Mouse (Mus musculus) left cerebral cortex, adult 8-10 months (tissue): ENCODE measurements around the gene Camsap1. TPM values are rescaled to one million over a fixed set of nuclear protein-coding genes. Genes with fewer than 3 reads are reported as not detected.
A peak's percentile ranks its signal among the peaks of the same experiment; 100 is the strongest.

Experiments used
- DNase-seq, 2 experiments: peaks; one replicate each; pipeline ENCODE4 v3.0.0; 2022; ENCODE audit warnings: low spot score in 2 of 2
- total RNA-seq, 4 experiments: library from RNA; stranded (reverse); gene quantifications; 2 replicates each; pipeline ENCODE4 v1.2.4; 2022

Camsap1 gene
- total RNA-seq, 4 experiments from 2014 or later: 128 to 175 (median 144) TPM

GRCm38 (mm10) chr2:25978997-25979396 lies 4.1 kb downstream of the Camsap1 start:
- DNase-seq: no peak

GRCm38 (mm10) chr2:25977587-25978239 lies 5.4 kb downstream of the Camsap1 start:
- DNase-seq: no peak

DNA sequence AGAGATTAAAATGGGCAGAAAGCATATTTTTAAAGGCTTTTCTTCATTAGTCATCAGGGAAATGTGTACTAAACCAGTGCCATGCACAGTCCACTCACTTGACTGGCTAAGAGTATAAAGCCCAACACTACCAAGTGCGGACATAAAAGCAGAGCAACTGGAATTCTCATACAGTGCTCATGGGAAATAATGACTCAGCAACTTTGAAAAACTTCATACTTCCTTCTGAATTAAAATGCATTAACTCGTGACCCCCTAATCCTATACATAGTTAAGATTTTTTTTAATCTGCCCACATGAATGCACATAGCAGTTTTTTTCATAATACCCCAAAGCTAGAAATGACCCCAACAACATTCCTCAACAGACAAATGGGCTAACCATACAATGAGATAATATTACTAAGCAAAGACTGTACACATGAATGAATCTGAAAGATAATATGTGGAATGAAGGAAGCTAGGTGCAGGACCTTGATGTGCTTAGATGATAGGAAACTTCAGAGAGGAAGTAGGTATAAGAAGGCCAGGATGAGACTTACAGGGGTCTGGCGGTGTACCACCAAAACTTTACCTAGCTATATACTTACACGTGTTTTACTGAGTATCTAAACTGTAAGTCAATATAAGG lies 7.8 kb downstream of the Camsap1 start:
- DNase-seq: no peak

DNA sequence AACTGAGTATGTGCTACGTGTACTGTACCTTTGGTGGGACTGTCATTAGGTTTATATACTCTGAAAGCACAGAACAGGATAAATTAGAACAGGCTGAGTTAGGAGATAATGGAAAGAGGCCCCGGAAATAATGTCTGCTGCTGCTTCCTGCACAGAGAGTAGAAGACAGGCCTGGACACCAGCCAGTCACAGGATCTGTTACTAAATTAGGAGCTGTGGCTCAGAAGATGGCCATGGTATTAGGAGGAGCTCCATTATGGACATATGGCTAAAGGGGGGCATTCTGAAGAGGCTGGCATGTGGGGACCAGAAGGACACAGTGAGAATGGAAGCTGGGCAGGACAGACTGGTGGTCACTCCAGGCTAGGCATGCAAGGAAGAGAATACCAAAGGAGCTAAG lies 12.7 kb downstream of the Camsap1 start:
- no peak for DNase-seq

- DNase-seq: no peak
Observed at GRCm38 (mm10) chr2:25969319-25969718, 13.8 kb downstream of the Camsap1 start.

GRCm38 (mm10) chr2:25949291-25949690 lies 33.8 kb downstream of the Camsap1 start:
- no peak for DNase-seq

DNA sequence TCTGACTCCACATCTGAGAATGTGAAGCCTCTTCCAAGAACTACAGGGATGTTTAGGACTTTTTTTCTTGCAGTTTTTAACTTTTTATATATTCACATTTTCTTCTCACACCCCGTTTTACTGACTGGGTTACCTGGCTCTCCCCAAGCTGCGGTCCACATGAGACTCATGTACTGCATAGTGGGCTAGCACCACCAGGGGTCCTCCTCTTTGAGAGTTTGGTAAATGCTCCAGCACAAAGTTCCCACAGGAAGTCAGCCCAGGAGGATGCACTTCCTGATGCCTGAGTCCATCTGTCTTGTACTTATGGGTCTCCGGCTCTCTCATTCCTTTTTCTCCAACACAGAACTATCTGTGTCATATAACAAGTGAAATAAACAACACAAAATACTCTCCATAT lies 35.1 kb downstream of the Camsap1 start:
- no peak for DNase-seq

- no peak for DNase-seq
Observed at GRCm38 (mm10) chr2:25943822-25944221, 39.3 kb downstream of the Camsap1 start.

DNA sequence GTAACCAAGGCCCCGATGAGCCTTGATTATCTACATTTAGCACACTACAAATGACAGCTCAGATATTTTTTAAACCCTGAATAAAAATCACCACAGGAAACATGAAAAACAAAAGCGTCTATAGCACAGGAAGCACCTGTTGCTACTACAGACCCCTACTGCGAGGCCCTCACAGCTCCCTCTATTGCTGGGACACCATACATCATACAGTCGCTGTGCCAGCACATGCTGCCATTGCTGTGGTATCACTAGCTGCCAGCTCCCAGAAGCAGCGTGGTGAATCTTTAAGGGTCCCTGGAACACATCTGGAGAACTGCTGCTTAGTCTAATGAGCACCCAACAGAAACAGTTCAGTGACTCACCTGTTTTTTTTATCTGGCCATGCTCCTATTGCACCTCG lies 42.6 kb downstream of the Camsap1 start:
- no peak for DNase-seq

DNA sequence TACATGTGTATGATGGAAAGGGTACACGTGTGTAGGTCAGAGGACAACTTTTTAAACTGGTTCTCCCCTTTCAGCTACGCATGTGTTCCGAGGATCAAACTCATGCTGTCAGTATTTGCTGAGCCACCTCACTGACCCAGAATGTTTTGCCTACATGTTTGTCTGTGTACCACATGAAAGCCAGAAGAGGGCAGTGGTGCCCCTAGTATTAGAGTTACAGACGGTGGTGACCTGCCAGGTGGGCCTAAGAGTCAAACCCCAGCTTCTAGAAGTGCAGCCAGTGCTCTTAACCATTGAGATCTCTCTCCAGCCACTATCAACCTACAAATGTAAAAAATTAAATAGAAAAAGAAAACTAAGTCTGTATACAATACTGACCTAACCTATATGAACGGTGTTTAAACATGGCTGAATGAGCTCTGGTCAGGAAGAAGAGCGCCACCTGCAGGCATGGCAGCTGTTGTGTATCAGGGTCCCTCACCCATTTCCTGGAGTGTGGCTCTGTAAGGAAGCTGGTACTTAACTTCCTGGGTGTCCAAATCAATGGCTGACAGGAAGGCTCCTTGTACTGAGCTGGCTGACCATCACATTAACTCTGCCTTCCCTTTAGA lies 51.7 kb downstream of the Camsap1 start:
- DNase-seq: no peak

- no peak for DNase-seq
Observed at GRCm38 (mm10) chr2:25927821-25928220, 55.3 kb downstream of the Camsap1 start.

DNA sequence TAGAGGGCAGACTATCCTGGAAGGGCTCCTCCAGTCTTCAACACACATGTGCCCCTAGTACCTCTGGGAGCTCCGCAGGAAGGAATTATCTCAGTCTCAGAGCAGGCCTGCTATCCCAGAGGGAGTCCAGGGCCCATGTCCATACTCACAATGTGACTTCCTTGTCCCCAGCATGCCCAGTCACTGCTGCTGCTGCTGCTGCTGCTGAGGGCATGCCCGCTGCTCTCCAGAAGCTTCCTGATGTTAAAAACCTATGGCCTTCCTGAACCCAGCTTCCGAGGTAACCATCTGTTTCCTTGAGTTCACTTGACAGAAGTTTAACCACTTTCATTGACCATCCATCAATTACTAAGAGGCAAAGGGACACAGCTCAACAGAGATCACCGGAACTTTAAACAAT lies 58.1 kb downstream of the Camsap1 start:
- DNase-seq: no peak

DNA sequence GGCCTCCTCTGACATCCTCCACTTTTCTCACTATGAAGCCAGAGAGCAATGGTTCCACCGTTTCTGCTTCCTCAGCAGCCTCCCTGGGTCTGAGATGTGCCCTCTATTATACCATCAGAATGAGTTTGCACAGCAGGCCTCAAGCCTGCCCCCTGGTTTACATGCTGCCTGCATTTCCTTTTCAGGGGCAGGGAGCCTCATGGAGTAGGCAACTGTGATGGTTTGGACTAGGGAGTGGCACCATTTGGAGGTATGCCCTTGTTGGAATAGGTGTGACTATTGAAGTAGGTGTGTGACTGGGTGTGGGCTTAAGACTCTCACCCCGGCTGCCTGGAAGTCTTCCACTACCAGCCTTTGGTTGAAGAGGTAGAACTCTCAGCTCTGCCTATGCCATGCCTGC lies 59.3 kb downstream of the Camsap1 start:
- no peak for DNase-seq

DNA sequence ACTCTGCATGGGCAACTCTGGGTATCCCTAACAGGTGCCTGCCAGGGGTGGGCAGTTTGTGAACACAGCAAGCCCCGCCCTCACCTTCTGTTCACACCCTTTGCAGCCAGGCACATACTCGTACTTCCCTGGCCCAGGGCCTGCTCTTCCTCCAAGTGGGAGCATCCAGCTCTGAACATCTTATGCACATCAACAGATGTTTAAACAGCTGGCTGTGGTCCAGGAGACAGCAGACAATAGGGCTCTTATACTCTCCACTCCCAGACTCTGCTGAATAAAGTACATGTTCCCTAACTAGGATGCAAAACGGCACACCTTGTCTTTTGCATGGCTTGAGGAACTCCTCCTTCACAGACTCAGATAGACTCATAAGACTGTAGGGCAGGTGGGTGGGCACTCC lies 63.1 kb downstream of the Camsap1 start:
- DNase-seq: no peak

- DNase-seq: no peak
Observed at GRCm38 (mm10) chr2:25918408-25918807, 64.7 kb downstream of the Camsap1 start.

DNA sequence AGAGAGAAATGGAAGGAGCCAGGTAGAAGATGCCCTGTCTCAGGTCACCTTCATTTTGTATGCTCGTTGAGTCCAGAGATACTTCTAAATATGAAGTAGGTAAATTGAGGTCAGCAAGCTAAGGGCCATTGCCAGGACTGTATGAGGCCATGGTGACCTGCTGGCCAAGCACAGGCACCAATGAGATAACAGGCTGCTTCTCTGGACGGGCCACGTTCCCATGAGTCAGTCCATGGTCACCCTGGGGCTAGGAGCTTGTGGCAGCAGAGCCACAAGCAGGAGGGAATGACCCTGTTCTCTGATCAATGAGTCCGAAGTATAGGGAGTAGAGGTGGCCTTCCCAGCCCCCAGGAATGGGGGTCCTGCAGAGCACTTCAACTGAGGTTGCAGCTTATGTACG lies 68.3 kb downstream of the Camsap1 start:
- no peak for DNase-seq

GRCm38 (mm10) chr2:25914201-25914600 lies 68.9 kb downstream of the Camsap1 start:
- peak in 1 of 2 experiments; percentile 69 for DNase-seq

GRCm38 (mm10) chr2:25913247-25913646 lies 69.8 kb downstream of the Camsap1 start:
- DNase-seq: peak in 1 of 2 experiments; percentile 39

DNA sequence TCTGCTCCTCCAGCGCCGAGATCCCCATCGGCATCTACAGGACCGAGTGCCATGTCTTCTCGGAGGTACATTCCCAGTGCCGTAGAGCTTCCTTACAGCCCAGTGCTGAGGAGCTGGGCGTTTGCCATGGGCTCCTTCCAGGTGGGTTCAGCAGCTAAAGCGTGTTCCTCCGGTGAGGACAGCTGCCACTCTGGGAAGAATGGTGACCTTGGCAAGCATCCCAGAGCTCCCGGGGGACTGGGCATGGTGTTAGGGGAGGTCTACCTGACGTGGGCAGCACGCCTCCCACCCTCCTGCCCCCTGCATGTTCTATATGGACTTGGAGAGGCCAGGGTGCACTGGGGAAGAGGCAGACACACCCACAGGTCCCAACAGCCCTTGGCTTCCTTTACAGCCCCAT lies 73.2 kb downstream of the Camsap1 start:
- DNase-seq: no peak

DNA sequence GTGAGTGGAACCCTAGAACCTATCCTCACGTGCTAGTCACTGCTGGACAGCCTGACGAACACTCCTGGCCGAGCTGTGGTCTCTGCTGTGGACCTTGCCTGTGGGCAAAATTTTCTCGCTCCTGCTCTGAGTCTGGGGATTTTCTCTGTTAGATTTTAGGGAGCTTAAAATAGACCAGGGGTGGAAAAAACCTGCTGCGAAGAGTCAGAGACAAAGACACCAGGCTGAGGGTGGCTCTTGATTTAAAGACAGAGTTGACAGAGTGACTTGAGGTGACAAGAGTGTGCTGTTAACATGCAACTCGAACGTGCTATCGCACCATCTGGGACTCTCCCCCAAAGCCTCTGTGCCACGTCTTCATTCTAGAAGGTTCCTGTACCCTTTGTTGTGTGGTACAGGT lies 84.1 kb downstream of the Camsap1 start:
- no peak for DNase-seq

GRCm38 (mm10) chr2:25892440-25892839 lies 90.6 kb downstream of the Camsap1 start:
- no peak for DNase-seq

- no peak for DNase-seq
Observed at GRCm38 (mm10) chr2:25888144-25888543, 94.9 kb downstream of the Camsap1 start.

- DNase-seq: no peak
Observed at GRCm38 (mm10) chr2:25887226-25887625, 95.9 kb downstream of the Camsap1 start.
